Mouse (Mus musculus) limb, embryonic 11.5 days (tissue): Measurements from ENCODE around the gene Plpp7. TPM values are rescaled to one million over a fixed set of nuclear protein-coding genes. Genes with fewer than 3 reads are reported as not detected.
A peak's percentile ranks its signal among the peaks of the same experiment; 100 is the strongest.

Source experiments
- ATAC-seq: fragments of 200-750 bp; cut with Nextera tagmentation; 2 replicates; pipeline ENCODE4 v1.8.0; 2017; ENCODE audit warnings: low read depth; ENCODE audit not compliant: insufficient number of reproducible peaks, low FRiP score, low TSS enrichment
- DNase-seq: peaks from one replicate; pipeline ENCODE4 v3.0.0-alpha.2; 2015; ENCODE audit warnings: low spot score
- H3K27ac ChIP-seq: fragments of 300-500 bp; sonication (generic); replicated peaks from 2 replicates; pipeline ENCODE4 v1.5.1; 2014; ENCODE audit warnings: low read depth, mild to moderate bottlenecking, low read length
- H3K27me3 ChIP-seq: fragments of 300-500 bp; sonication (generic); 2 replicates; pipeline ENCODE4 v1.6.1; 2014; ENCODE audit warnings: mild to moderate bottlenecking, low read length, mixed read lengths; ENCODE audit not compliant: control insufficient read depth, insufficient read depth
- H3K36me3 ChIP-seq: fragments of 300-500 bp; sonication (generic); 2 replicates; pipeline ENCODE4 v1.6.1; 2014; ENCODE audit warnings: mild to moderate bottlenecking, low read length, moderate library complexity, mixed read lengths; ENCODE audit not compliant: control insufficient read depth, insufficient read depth
- H3K4me1 ChIP-seq: fragments of 300-500 bp; sonication (generic); 2 replicates; pipeline ENCODE4 v1.6.1; 2014; ENCODE audit warnings: low read length, mixed read lengths; ENCODE audit not compliant: control insufficient read depth, insufficient read depth
- H3K4me2 ChIP-seq: fragments of 300-500 bp; sonication (generic); 2 replicates; pipeline ENCODE4 v1.6.1; 2014; ENCODE audit warnings: low read depth, mild to moderate bottlenecking, moderate library complexity; ENCODE audit not compliant: severe bottlenecking
- H3K4me3 ChIP-seq: fragments of 300-500 bp; sonication (generic); 2 replicates; pipeline ENCODE4 v1.5.1; 2014; ENCODE audit warnings: low read depth, low read length
- H3K9ac ChIP-seq: fragments of 300-500 bp; sonication (generic); 2 replicates; pipeline ENCODE4 v1.6.1; 2014; ENCODE audit warnings: mild to moderate bottlenecking, low read length
- H3K9me3 ChIP-seq: fragments of 300-500 bp; sonication (generic); 2 replicates; pipeline ENCODE4 v1.6.1; 2016; ENCODE audit warnings: low read length; ENCODE audit not compliant: control insufficient read depth
- WGBS: fragments of 180-500 bp; shearing (Covaris S2); extraction: QIAGEN DNeasy Blood & Tissue Kit; methylation state at CpG from one replicate; pipeline ENCODE4 v1.1.7; 2014; 5-methylcytosine and 5-hydroxymethylcytosine counted together
- polyA plus RNA-seq: library from polyadenylated mRNA; unstranded; fragments of >200 nt; fragmentation: Nextera tagmentation; extraction: Ambion mirVana; gene quantifications from 2 replicates; pipeline ENCODE4 v1.2.1, GENCODE M21; 2014

Gene Plpp7
- polyA plus RNA-seq, 1 experiment from 2014 or later = 2.7 TPM

DNA sequence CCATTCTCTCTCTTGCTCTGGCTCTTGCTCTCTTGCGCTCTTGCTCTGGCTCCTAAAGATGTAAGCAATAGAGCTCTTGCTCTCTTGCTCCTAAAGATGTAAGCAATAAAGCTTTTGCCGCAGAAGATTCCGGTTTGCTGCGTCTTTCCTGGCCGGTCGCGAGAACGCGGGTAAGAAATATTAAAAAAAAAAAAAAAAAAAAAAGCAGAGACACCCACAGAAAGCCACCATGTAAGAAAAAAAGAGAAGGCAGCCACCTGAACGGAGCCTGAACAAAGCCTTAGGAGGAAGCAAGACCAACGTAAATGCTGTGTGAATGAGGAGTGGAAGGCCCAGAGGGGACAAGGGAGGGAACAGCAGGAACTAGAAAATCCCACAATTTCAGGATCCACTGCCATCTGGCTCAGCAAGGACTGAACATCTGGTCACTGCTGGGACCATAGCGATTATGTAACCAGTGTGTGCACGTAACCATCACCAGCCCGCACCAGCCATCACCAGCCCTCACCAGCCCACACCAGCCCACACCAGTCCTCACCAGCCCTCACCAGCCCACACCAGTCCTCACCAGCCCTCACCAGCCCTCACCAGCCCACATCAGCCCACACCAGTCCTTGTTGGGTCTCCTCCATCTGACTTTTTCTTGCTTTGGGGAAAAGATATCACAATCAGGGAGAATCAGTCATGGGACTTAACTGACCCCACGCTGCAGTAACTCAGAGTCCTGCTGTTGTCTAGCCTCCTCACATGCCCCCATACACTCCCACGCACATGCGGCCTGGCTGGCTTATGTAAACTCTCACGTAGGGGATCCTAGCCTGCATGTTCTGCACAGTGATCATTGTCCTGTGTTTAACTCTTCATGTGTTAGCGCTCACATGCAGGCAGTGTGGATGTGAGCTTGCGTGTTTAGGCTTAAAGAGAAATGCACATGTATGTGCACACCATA lies 24.7 kb downstream of the Plpp7 start:
- 93% methylated on average over 20 of the region's 20 CpGs for WGBS

DNA sequence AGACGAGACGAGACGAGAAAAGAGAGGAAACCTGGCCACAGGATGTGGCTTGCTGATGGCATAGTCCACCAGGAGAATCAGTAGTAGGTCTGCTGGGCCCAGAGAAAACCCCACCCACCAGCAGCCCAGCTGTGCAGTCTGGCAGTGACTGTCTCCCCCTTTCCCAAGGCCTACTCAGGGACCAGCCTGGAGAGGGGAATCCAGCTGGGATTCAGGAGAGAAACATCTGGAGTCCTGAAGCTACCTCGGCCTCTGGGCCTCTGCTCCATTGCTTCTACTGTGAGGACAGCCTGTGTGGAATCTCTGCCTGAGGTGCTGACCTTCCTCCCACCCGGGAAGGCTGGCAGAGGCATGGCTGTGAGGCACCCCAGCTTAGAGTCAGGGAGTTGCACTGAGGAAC lies 25.8 kb downstream of the Plpp7 start:
- Histone ChIP-seq H3K36me3 (no peaks in the 10 kb centered on the region), H3K9me3 (no peaks in the 10 kb centered on the region), H3K4me3 (no peak overlapping the region), H3K27me3 (no peaks in the 10 kb centered on the region), H3K27ac (no peak overlapping the region), H3K4me1 (no peaks in the 10 kb centered on the region), H3K4me2 (no peak overlapping the region), H3K9ac (no peak overlapping the region)
- WGBS = 56% methylated on average over 5 of the region's 5 CpGs
- ATAC-seq (no peak), DNase-seq (no peak)

More for the DNA sequence above, 24.7 kb downstream of the Plpp7 start:
- H3K36me3 ChIP-seq = no peaks in the 10 kb centered on the region
- H3K9ac ChIP-seq = no peak overlapping the region
- no peak for DNase-seq
- no peak overlapping the region for H3K27ac ChIP-seq
- no peaks in the 10 kb centered on the region for H3K9me3 ChIP-seq
- no peaks in the 10 kb centered on the region for H3K27me3 ChIP-seq
- no peak overlapping the region for H3K4me2 ChIP-seq
- no peaks in the 10 kb centered on the region for H3K4me1 ChIP-seq
- ATAC-seq = no peak
- no peak overlapping the region for H3K4me3 ChIP-seq

DNA sequence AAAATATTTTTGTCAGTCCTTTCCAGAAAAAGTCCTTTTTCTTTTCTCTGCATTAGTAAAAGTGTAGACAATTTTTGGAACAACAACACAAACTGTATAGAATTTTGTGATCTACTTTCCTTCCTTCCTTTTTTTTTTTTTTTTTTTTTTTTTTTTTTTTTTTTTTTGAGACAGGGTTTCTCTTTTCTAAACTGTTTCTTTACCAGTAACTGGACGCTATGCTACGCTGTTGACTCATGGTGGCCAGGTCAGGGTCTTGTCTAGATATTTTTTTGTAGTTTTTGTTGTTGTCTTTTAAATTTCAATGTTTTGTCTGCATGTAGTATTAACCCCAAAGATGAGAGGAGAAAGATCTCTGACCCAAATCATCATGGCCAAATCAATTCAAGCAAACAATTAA lies 26.5 kb downstream of the Plpp7 start:
- ATAC-seq (no peak), DNase-seq (no peak)
- H3K9me3 ChIP-seq = no peaks in the 10 kb centered on the region
- no peak overlapping the region for H3K4me3 ChIP-seq
- H3K4me1 ChIP-seq = no peaks in the 10 kb centered on the region
- 88% methylated on average over 2 of the region's 2 CpGs for WGBS
- no peaks in the 10 kb centered on the region for H3K36me3 ChIP-seq
- no peak overlapping the region for H3K27ac ChIP-seq
- no peak overlapping the region for H3K4me2 ChIP-seq
- H3K27me3 ChIP-seq = no peaks in the 10 kb centered on the region
- H3K9ac ChIP-seq = no peak overlapping the region

DNA sequence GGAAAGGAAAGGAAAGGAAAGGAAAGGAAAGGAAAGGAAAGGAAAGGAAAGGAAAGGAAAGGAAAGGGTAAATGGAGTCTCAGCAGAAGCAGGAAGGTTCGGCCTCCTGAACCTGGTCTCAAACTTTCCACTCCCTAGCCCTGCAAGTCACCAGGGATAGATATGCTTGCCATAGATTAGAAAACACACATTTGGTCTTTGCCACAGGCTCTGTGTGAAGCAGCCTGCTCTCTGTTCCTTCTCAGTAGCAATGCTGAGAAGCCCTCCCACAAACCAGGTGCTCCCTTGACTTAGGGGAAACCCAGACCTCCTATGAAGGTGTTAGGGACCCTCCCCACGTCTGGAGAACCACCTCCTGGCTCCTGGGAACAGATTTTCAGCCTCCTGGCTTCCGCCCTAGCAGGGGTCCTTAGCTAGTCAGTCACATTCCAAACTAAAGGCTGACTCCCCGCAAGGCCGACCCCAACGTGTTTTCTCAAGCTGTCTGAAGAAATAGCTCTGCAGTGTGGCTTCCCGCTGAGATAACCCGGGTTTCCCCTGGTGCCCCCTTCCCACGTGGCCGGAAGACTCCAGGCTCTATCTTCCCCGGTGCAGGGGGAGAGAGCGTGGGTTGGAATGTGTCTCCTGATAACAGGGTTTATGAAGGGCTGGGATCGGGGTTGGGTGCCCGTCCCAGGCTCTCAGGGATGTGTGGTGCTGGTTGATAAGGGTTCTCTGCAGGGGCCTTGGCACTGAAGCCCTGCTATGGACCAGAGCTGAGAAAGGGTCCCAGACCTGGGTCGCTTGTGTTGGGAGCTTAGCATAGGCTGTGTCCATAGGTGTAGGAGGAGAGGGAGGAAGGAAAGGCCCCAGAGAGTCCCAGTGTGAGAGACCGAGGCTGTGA lies 32.6 kb downstream of the Plpp7 start:
- Histone ChIP-seq H3K9ac (no peak overlapping the region), H3K4me2 (0 out of 2 replicates have a peak overlapping the region, but pooled peaks have one; percentile 2)
- ATAC-seq = no peak

DNA sequence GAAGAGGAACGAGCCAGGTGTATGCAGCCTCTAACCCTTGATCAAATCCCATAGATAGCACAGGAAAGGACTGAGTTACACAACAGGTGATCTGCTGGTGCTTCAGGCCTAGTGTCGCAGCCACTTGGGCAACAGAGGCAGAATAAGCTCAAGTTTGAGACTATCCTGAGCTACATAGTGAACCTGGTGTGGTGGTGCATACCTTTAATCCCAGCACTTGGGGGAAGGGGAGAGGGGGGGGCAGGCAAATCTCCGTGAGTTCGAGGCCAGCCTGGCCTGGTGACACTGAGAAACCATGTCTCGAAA lies 33.2 kb downstream of the Plpp7 start:
- no peak for ATAC-seq

More for the DNA sequence above, 32.6 kb downstream of the Plpp7 start:
- no peak for DNase-seq
- H3K27me3 ChIP-seq = no peaks in the 10 kb centered on the region
- no peaks in the 10 kb centered on the region for H3K9me3 ChIP-seq
- no peak overlapping the region for H3K27ac ChIP-seq
- H3K36me3 ChIP-seq = no peaks in the 10 kb centered on the region
- no peak overlapping the region for H3K4me3 ChIP-seq
- H3K4me1 ChIP-seq = no peaks in the 10 kb centered on the region; the same call in 1 of the 2 replicates
- WGBS = 24% methylated on average over 16 of the region's 16 CpGs

DNA sequence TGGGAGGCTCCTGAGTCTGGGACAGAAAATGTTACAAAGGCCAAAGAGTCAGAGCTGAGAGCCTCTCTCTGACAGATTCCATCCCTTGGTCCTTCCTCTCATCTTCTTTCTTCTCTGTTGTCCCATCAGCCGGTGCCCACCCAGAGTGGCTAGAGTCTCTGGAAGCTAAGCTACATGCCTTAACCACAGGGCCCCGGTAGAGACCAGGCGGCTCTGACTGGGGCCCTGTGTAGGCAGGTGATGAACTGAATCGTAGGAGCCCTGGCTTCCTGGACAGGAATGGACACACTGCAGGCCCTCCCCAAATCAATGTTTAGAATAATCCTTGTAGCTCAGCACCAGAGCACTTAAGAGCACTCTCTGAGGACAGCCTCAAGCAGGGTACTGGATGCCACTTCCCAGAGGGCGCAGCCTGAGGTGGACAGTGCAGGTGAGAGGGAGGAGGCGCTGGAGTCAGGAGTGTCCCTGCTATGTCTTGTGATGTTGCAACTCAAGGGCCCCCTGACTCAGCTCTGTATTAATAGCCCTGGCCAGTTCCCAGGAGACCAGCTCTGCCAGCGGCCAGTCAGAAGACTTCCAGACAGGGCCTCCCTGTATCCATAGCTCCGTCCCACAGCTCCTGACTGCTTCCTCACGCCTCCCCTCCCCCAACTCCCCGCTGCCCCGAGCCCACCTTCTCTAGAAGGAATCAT lies 34.2 kb downstream of the Plpp7 start:
- H3K4me2 ChIP-seq = no peak overlapping the region
- H3K9ac ChIP-seq = no peak overlapping the region
- DNase-seq (no peak), ATAC-seq (no peak)
- H3K4me3 ChIP-seq = no peak overlapping the region
- H3K27me3 ChIP-seq = no peaks in the 10 kb centered on the region
- no peaks in the 10 kb centered on the region; the same call in 1 of the 2 replicates for H3K4me1 ChIP-seq
- no peak overlapping the region for H3K27ac ChIP-seq
- no peaks in the 10 kb centered on the region for H3K9me3 ChIP-seq
- no peaks in the 10 kb centered on the region for H3K36me3 ChIP-seq
- 54% methylated on average over 11 of the region's 11 CpGs for WGBS

More for the DNA sequence above, 33.2 kb downstream of the Plpp7 start:
- Histone ChIP-seq H3K9ac (no peak overlapping the region), H3K4me3 (no peak overlapping the region), H3K27me3 (no peaks in the 10 kb centered on the region), H3K4me2 (no peak overlapping the region), H3K36me3 (no peaks in the 10 kb centered on the region), H3K27ac (no peak overlapping the region), H3K4me1 (no peaks in the 10 kb centered on the region; the same call in 1 of the 2 replicates), H3K9me3 (no peaks in the 10 kb centered on the region)
- WGBS = 89% methylated on average over 5 of the region's 5 CpGs
- no peak for DNase-seq

DNA sequence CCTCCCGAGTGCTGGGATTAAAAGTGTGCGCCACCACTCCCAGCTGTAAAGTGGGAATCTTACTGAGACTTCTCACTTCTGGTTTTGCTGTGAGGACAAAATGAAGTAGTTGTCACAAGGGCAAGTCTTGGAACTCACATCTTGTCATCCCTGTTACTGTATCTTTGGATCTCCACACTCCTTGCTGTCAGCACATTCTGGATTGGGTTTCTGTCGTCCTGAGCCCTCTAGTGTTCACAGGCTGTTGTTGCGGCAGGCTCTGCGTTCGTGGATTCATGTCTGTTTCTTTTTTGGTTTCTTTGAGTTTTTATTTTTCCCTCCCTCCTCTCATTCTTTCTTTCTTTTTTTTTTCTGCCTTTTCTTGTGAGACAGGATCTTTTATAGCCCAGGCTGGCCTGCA lies 35.1 kb downstream of the Plpp7 start:
- DNase-seq (peak; percentile 69), ATAC-seq (no peak)
- Histone ChIP-seq H3K9me3 (no peaks in the 10 kb centered on the region), H3K4me1 (no peaks in the 10 kb centered on the region; the same call in 1 of the 2 replicates), H3K9ac (no peak overlapping the region), H3K36me3 (no peaks in the 10 kb centered on the region), H3K27me3 (no peaks in the 10 kb centered on the region), H3K4me2 (no peak overlapping the region), H3K4me3 (no peak overlapping the region), H3K27ac (no peak overlapping the region)
- WGBS = 37% methylated on average over 6 of the region's 6 CpGs
